Mouse (Mus musculus): ENCODE data around the gene Gm11034.

DNA sequence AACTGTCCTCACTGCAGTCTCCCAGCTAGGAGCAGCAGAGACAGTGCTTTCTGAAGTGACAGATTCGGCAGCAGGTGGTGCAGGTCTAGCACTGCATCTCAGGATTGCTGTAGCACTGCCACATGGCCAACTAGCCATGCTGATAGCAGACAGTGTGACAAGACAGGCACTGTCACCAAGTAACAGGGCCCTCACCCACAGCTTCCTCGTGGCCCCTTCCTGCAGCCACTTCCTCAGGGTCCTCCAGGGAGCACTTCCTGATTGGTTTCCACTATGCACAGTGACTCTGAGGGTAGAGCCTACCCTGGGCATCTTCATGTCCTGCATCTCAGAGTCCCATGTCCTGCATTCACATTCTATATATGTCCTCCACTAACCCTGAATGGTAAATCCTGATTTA is 31.2 kb upstream of the Gm11034 start:
- TF ChIP-seq CTCF (conservative IDR thresholded peaks at IDR 0.05; ENCODE audit: low read length) (no peak), NANOG (IDR thresholded peaks at IDR 0.05; ENCODE audit: borderline replicate concordance, low read length) (no peak), POU5F1 (IDR thresholded peaks at IDR 0.05; ENCODE audit: borderline replicate concordance, low read length) (no peak)

Measured in E14TG2a.4 (cell line).